7 mouse cellular contexts compared by ENCODE assay signal in the genomic region with DNA sequence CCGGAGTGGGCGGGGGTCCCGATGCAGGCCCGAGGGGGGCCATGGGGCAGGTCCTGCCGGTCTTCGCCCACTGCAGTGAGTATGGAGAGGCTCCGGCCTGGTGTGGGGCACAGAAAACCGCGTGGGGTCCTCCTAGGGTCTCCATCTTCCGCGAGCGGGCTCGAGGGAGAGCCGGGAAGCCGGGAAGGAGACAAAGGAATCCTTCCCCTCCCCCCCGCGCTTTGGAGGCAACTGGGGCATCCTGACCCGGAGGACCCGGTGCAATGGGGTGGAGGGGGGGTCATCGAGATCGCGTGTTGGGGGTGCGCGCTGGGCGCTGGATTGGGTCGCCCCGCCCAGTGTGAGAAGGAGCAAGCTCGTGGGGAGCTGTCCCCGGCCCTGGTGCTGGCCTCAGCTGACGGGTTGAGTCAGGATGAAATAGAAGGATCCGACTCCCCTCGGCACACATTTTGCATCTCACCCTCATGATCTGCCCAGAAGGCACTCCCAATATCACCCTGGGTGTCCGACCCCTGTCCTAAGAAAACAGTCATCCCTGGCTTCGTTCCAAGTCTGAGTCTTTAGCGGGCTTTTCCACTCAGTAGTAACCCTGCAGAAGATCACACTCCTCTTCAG. TPM values are rescaled to one million over a fixed set of nuclear protein-coding genes. Genes with fewer than 3 reads are reported as not detected.
DNase-seq lines count a peak whose midpoint lies in the region; ATAC-seq and TF ChIP-seq lines count a peak whose summit lies in the region.

No protein-coding gene starts in this region.

- ATAC-seq in heart, embryonic 11.5 days (replicated peaks; ENCODE audit: insufficient number of reproducible peaks, low FRiP score, low TSS enrichment): peak; percentile 37
- peak; percentile 66 for ATAC-seq in kidney, postnatal 0 days (replicated peaks; ENCODE audit: low FRiP score, low read depth)

- H3K4me1 ChIP-seq in MEL (ENCODE audit: control insufficient read depth in 1 of 2, insufficient read depth in 2 of 2, low read length in 2 of 2): 0 out of 4 replicates have a peak, but pooled peaks cover 0 to 4% of the 10 kb centered on the region in 2 experiments
- peaks cover 4% of the 10 kb centered on the region; the same call in 1 of the 2 replicates for H3K4me1 ChIP-seq in heart, embryonic 11.5 days (ENCODE audit: control insufficient read depth, insufficient read depth, low read length)
- H3K4me1 ChIP-seq in kidney, postnatal 0 days (replicated peaks; ENCODE audit: insufficient read depth, low read length): 0 out of 2 replicates have a peak, but pooled peaks cover 4% of the 10 kb centered on the region

- no peak overlapping the region for H3K27ac ChIP-seq in MEL (ENCODE audit: control insufficient read depth, low read depth, low read length)
- H3K27ac ChIP-seq in heart, embryonic 11.5 days (ENCODE audit: low read depth, low read length): no peak overlapping the region
- H3K27ac ChIP-seq in kidney, postnatal 0 days: no peak overlapping the region

- H3K9ac ChIP-seq in MEL (ENCODE audit: control insufficient read depth, low read depth, low read length, poor library complexity, severe bottlenecking): peak overlapping the region; percentile 37
- peak overlapping the region; percentile 2; the same call in 1 of the 2 replicates for H3K9ac ChIP-seq in heart, embryonic 11.5 days (ENCODE audit: low read depth, low read length)
- peak overlapping the region; percentile 24; the same call in 1 of the 2 replicates for H3K9ac ChIP-seq in kidney, postnatal 0 days (ENCODE audit: low read depth, low read length)

- TF ChIP-seq RAD21 in MEL (IDR thresholded peaks at IDR 0.05; ENCODE audit: low read depth, low read length): no peak

- H3K4me3 ChIP-seq in MEL (ENCODE audit: control insufficient read depth in 1 of 2, insufficient read depth in 1 of 2, low read depth in 2 of 2, low read length in 2 of 2): peak overlapping the region; percentile 47 to 49
- peak overlapping the region; percentile 40 for H3K4me3 ChIP-seq in heart, embryonic 11.5 days (ENCODE audit: low read depth, low read length)
- H3K4me3 ChIP-seq in kidney, postnatal 0 days (replicated peaks; ENCODE audit: low read depth, low read length): peak overlapping the region; percentile 46

- no peak for TF ChIP-seq CTCF in MEL (IDR thresholded peaks at IDR 0.05 in 2 of 3, conservative IDR thresholded peaks at IDR 0.05 in 1 of 3; ENCODE audit: control insufficient read depth in 1 of 3, insufficient read depth in 1 of 3, low read depth in 2 of 3, low read length in 3 of 3, poor library complexity in 1 of 3, severe bottlenecking in 1 of 3)
- no peak for TF ChIP-seq CTCF in kidney, postnatal 0 days (IDR thresholded peaks at IDR 0.05; ENCODE audit: low read depth)

- H3K36me3 ChIP-seq in MEL (ENCODE audit: control insufficient read depth in 1 of 2, insufficient read depth in 2 of 2, low read length in 2 of 2): no peaks in the 10 kb centered on the region
- H3K36me3 ChIP-seq in heart, embryonic 11.5 days (ENCODE audit: control insufficient read depth, insufficient read depth, low read length): no peaks in the 10 kb centered on the region
- H3K36me3 ChIP-seq in kidney, postnatal 0 days (ENCODE audit: insufficient read depth, low read length): no peaks in the 10 kb centered on the region

- peak; percentile 73 for DNase-seq in CD4-positive, CD25-positive, alpha-beta regulatory T cell, adult 2 months (ENCODE audit: low read depth, low spot score)
- peak; percentile 82 for DNase-seq in MEL (ENCODE audit: low read depth, low spot score)
- peak; percentile 45 to 61 for DNase-seq in cerebellum, postnatal 36 days
- DNase-seq in kidney, postnatal 0 days (ENCODE audit: low spot score): peak; percentile 63
- DNase-seq in lung, postnatal 14 days: peak; percentile 66
- peak; percentile 65 for DNase-seq in right cerebral cortex, postnatal 10 days (ENCODE audit: low spot score in 2 of 2)

- TF ChIP-seq EP300 in MEL (IDR thresholded peaks at IDR 0.05; ENCODE audit: low read depth in 1 of 2, low read length in 2 of 2): no peak

- no peaks in the 10 kb centered on the region for H3K79me2 ChIP-seq in MEL (ENCODE audit: control insufficient read depth, insufficient read depth, low read length, poor library complexity)

- H3K9me3 ChIP-seq in MEL (replicated peaks; ENCODE audit: insufficient read depth, low read length): no peaks in the 10 kb centered on the region
- H3K9me3 ChIP-seq in heart, embryonic 11.5 days (replicated peaks; ENCODE audit: control insufficient read depth, low read length): no peaks in the 10 kb centered on the region
- H3K9me3 ChIP-seq in kidney, postnatal 0 days (replicated peaks; ENCODE audit: low read length): no peaks in the 10 kb centered on the region

- TF ChIP-seq POLR2A in MEL (IDR thresholded peaks at IDR 0.05; ENCODE audit: control insufficient read depth in 1 of 2, insufficient read depth in 1 of 2, low read depth in 1 of 2, low read length in 2 of 2, poor library complexity in 1 of 2): no peak

- peak overlapping the region; percentile 71 for H3K4me2 ChIP-seq in heart, embryonic 11.5 days
- H3K4me2 ChIP-seq in kidney, postnatal 0 days (ENCODE audit: low read length): peak overlapping the region; percentile 79

- whole genome bisulfite sequencing in heart, embryonic 11.5 days (ENCODE audit: insufficient replicate concordance): 3% methylated on average over 35 of the region's 35 CpGs
- WGBS in kidney, postnatal 0 days: 1% methylated on average over 29 of the region's 35 CpGs

- no peaks in the 10 kb centered on the region for H3K27me3 ChIP-seq in MEL (ENCODE audit: control insufficient read depth in 1 of 2, insufficient read depth in 2 of 2, low read length in 2 of 2)
- H3K27me3 ChIP-seq in heart, embryonic 11.5 days (ENCODE audit: control insufficient read depth, insufficient read depth, low read length): peaks cover 49% of the 10 kb centered on the region
- H3K27me3 ChIP-seq in kidney, postnatal 0 days (ENCODE audit: insufficient read depth, low read length): peaks cover 33% of the 10 kb centered on the region

TF ChIP-seq in MEL, 35 proteins besides CTCF, POLR2A, EP300 and RAD21:
- TF ChIP-seq TCF12 (IDR thresholded peaks at IDR 0.05; ENCODE audit: low read depth, low read length) (no peak), MYB (IDR thresholded peaks at IDR 0.05; ENCODE audit: low read depth, low read length) (no peak), NRF1 (IDR thresholded peaks at IDR 0.05; ENCODE audit: insufficient read depth, low read depth, low read length, poor library complexity, severe bottlenecking) (no peak), GATA1 (IDR thresholded peaks at IDR 0.05; ENCODE audit: low read depth, low read length) (no peak), MAX (IDR thresholded peaks at IDR 0.05; ENCODE audit: low read length) (peak; percentile 68), MXI1 (IDR thresholded peaks at IDR 0.05; ENCODE audit: low read depth, low read length) (peak; percentile 98), SIN3A (IDR thresholded peaks at IDR 0.05; ENCODE audit: low read length) (peak; percentile 96), RCOR1 (IDR thresholded peaks at IDR 0.05; ENCODE audit: low read depth, low read length) (no peak), MEF2A (IDR thresholded peaks at IDR 0.05; ENCODE audit: extremely low read depth, insufficient replicate concordance, low read depth, low read length, poor library complexity, severe bottlenecking) (no peak), UBTF (IDR thresholded peaks at IDR 0.05; ENCODE audit: borderline replicate concordance, insufficient read depth, low read depth, low read length) (no peak), CHD1 (IDR thresholded peaks at IDR 0.05; ENCODE audit: low read depth, low read length) (no peak)
TF ChIP-seq in MEL: peak in this region for 3.

RNA-seq across cellular contexts. Expression of gene Rtn2, which starts 0.5 kb away (rescaled TPM):
- total RNA-seq in MEL (2012; rRNA removed): 0.27 and 0.52 TPM in 2 replicates
- polyA plus RNA-seq in MEL (2012; ENCODE audit: insufficient read depth in 1 of 2, insufficient read length in 2 of 2, low read depth in 1 of 2, low replicate concordance in 2 of 2, missing spikeins in 1 of 2): 1 to 10 TPM in 1 of 2 experiments, not detected in 1; 1.4 TPM
- polyA plus RNA-seq in heart, embryonic 11.5 days (2014; fragmentation: Nextera tagmentation; extraction: Ambion mirVana): 25.3 and 31.2 TPM in 2 replicates
- 7.3 and 7.4 TPM in 2 replicates for polyA plus RNA-seq in kidney, postnatal 0 days (2015; fragmentation: Nextera tagmentation; extraction: Ambion mirVana)

RNA-seq across cellular contexts. Expression of gene Ppm1n, which starts 3.0 kb away (rescaled TPM):
- not detected in 2 replicates for total RNA-seq in MEL (2012; rRNA removed)
- not detected for polyA plus RNA-seq in MEL (2012; ENCODE audit: insufficient read depth in 1 of 2, insufficient read length in 2 of 2, low read depth in 1 of 2, low replicate concordance in 2 of 2, missing spikeins in 1 of 2)
- 0.34 TPM in 1 of 2 replicates, not detected in the other for polyA plus RNA-seq in heart, embryonic 11.5 days (2014; fragmentation: Nextera tagmentation; extraction: Ambion mirVana)
- polyA plus RNA-seq in kidney, postnatal 0 days (2015; fragmentation: Nextera tagmentation; extraction: Ambion mirVana): 0.18 TPM in 1 of 2 replicates, not detected in the other

RNA-seq across cellular contexts. Expression of gene Vasp, which starts 11.3 kb away (rescaled TPM):
- total RNA-seq in MEL (2012; rRNA removed): 121 and 130 TPM in 2 replicates
- 100 to 1,000 TPM in 1 of 2 experiments, not detected in 1; 185 TPM for polyA plus RNA-seq in MEL (2012; ENCODE audit: insufficient read depth in 1 of 2, insufficient read length in 2 of 2, low read depth in 1 of 2, low replicate concordance in 2 of 2, missing spikeins in 1 of 2)
- polyA plus RNA-seq in heart, embryonic 11.5 days (2014; fragmentation: Nextera tagmentation; extraction: Ambion mirVana): 61.9 and 102 TPM in 2 replicates
- 89.4 and 94.4 TPM in 2 replicates for polyA plus RNA-seq in kidney, postnatal 0 days (2015; fragmentation: Nextera tagmentation; extraction: Ambion mirVana)

RNA-seq across cellular contexts. Expression of gene Fosb, which starts 27.0 kb away (rescaled TPM):
- 0.04 and 0.10 TPM in 2 replicates for total RNA-seq in MEL (2012; rRNA removed)
- polyA plus RNA-seq in MEL (2012; ENCODE audit: insufficient read depth in 1 of 2, insufficient read length in 2 of 2, low read depth in 1 of 2, low replicate concordance in 2 of 2, missing spikeins in 1 of 2): under 1 TPM in 1 of 2 experiments, not detected in 1; 0.49 TPM
- 0.11 and 0.17 TPM in 2 replicates for polyA plus RNA-seq in heart, embryonic 11.5 days (2014; fragmentation: Nextera tagmentation; extraction: Ambion mirVana)
- polyA plus RNA-seq in kidney, postnatal 0 days (2015; fragmentation: Nextera tagmentation; extraction: Ambion mirVana): 0.11 TPM in 2 replicates

RNA-seq across cellular contexts. Expression of gene Opa3, which starts 54.8 kb away (rescaled TPM):
- 16.3 and 18.5 TPM in 2 replicates for total RNA-seq in MEL (2012; rRNA removed)
- polyA plus RNA-seq in MEL (2012; ENCODE audit: insufficient read depth in 1 of 2, insufficient read length in 2 of 2, low read depth in 1 of 2, low replicate concordance in 2 of 2, missing spikeins in 1 of 2): 10 to 100 TPM; 37.2 to 85.4 TPM
- polyA plus RNA-seq in heart, embryonic 11.5 days (2014; fragmentation: Nextera tagmentation; extraction: Ambion mirVana): 41.2 and 41.6 TPM in 2 replicates
- polyA plus RNA-seq in kidney, postnatal 0 days (2015; fragmentation: Nextera tagmentation; extraction: Ambion mirVana): 30.4 and 30.5 TPM in 2 replicates
